Mouse (Mus musculus) CD4-positive, CD25-positive, alpha-beta regulatory T cell, adult 9 weeks (primary cell): ENCODE measurements around the gene Gm3468. TPM values are rescaled to one million over a fixed set of nuclear protein-coding genes. Genes with fewer than 3 reads are reported as not detected.

Experiments used
- polyA plus RNA-seq: library from polyadenylated mRNA; unstranded; fragments of 100-300 nt; shearing (Covaris generic); gene quantifications from one replicate; pipeline ENCODE4 v1.2.1, GENCODE M21; 2017

Gm3468 gene
- polyA plus RNA-seq: 8.6 TPM

DNA sequence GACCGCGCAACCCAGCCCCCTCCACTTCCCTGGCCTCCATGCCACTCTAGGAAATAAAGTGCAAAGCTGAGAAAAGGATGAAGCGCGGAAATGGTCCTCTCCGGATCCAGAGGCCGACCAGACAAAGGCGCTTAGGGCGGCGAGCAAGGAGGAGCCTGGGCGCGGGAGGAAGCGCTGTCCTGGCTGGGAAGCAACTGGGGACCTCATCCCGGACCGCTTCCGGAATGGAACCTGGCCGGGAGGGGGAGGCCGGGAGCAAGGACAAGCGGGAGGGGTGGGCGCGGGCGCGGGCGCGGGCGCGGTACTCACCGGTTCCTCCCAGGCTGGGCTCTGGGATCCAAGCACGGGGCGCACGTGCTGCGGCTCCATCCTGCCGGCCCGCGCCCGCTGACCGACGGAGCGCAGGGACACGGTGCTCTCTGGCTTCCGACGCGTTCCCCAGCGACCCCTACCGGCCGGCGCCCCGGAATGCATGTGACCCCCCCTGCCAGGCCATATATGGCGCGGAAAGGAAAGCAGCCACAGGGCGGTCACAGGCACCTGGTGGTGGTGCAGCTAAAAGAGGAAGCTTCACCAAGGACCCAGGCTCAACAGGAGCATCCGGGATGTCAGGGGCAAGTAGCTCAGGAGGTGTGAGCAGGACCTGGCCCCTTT, at the start of gene Gm3468:
Gene Gm3468 (minus strand): TSS at position 394 of the 654 bp plus-strand sequence.

GRCm38 (mm10) chr14:6125707-6126106, 17.2 kb upstream of the Gm3468 start, which contains the start of gene Gm3476:
Gene Gm3476 (minus strand): TSS chr14:6125807.

GRCm38 (mm10) chr14:6093842-6094241, 14.6 kb downstream of the Gm3468 start, which contains the start of gene Gm8206:
Gene Gm8206 (minus strand): TSS chr14:6093942.

GRCm38 (mm10) chr14:6058167-6058566, 50.3 kb downstream of the Gm3468 start, which contains the start of gene Gm6337:
Gene Gm6337 (minus strand): TSS chr14:6058267.

Other genes with a start within 250 kb of the Gm3468 start
- 1.8 TPM for gene Gm8237, start 228.3 kb downstream of the Gm3468 start, polyA plus RNA-seq
- 2.4 TPM for gene Gm3248, start 146.9 kb downstream of the Gm3468 start, polyA plus RNA-seq
- gene Gm3453, start 129.5 kb downstream of the Gm3468 start, polyA plus RNA-seq: not detected
- not detected for gene Gm6337, start 50.4 kb downstream of the Gm3468 start, polyA plus RNA-seq
- 4.4 TPM for gene Gm8206, start 14.7 kb downstream of the Gm3468 start, polyA plus RNA-seq
- not detected for gene Gm3476, start 17.1 kb upstream of the Gm3468 start, polyA plus RNA-seq
- not detected for gene Gm21560, start 110.6 kb upstream of the Gm3468 start, polyA plus RNA-seq
- 4.7 TPM for gene Gm3411, start 178.6 kb upstream of the Gm3468 start, polyA plus RNA-seq
- not detected for gene Gm21103, start 196.2 kb upstream of the Gm3468 start, polyA plus RNA-seq
- gene Gm3618, start 235.0 kb upstream of the Gm3468 start, polyA plus RNA-seq: not detected